Mouse (Mus musculus) ES-E14 (cell line): ENCODE data around the gene Gm11032. TPM values are rescaled to one million over a fixed set of nuclear protein-coding genes. Genes with fewer than 3 reads are reported as not detected.

Source experiments
- DNase-seq: peaks from one replicate; pipeline ENCODE4 v3.0.0-alpha.2; 2013; ENCODE audit warnings: low read depth, low spot score
- H3K27ac ChIP-seq: 2 replicates; pipeline ENCODE4 v1.5.1; 2012; ENCODE audit warnings: low read depth, mild to moderate bottlenecking, low read length, moderate library complexity, mixed read lengths; ENCODE audit not compliant: poor library complexity, insufficient read depth, severe bottlenecking
- H3K36me3 ChIP-seq: 2 replicates; pipeline ENCODE4 v1.6.1; 2012; ENCODE audit warnings: mild to moderate bottlenecking, low read length, moderate library complexity, mixed read lengths; ENCODE audit not compliant: control insufficient read depth, poor library complexity, insufficient read depth, severe bottlenecking
- H3K4me1 ChIP-seq, 2 experiments: fragments of 150-350 bp in 1 of 2; sonication (generic) in 1 of 2; 2 replicates each; pipeline ENCODE4 v1.6.1; 2012; ENCODE audit warnings: low read length in 2 of 2, mild to moderate bottlenecking in 1 of 2, mixed read lengths in 1 of 2; ENCODE audit not compliant: control insufficient read depth in 2 of 2, insufficient read depth in 2 of 2, poor library complexity in 1 of 2
- H3K4me3 ChIP-seq, 2 experiments: fragments of 150-350 bp in 1 of 2; sonication (generic) in 1 of 2; 2 replicates each; pipeline ENCODE4 v1.5.1; 2012; ENCODE audit warnings: low read length in 2 of 2, low read depth in 1 of 2, mild to moderate bottlenecking in 1 of 2, mixed read lengths in 1 of 2; ENCODE audit not compliant: insufficient read depth in 1 of 2, poor library complexity in 1 of 2, severe bottlenecking in 1 of 2
- H3K9ac ChIP-seq: 2 replicates; pipeline ENCODE4 v1.6.1; 2012; ENCODE audit warnings: low read depth, mild to moderate bottlenecking, low read length, mixed read lengths; ENCODE audit not compliant: poor library complexity, insufficient read depth, severe bottlenecking
- H3K9me3 ChIP-seq: fragments of 150-350 bp; sonication (generic); 2 replicates; pipeline ENCODE4 v1.6.1; 2012; ENCODE audit warnings: low read depth, mild to moderate bottlenecking, low read length; ENCODE audit not compliant: control insufficient read depth, insufficient read depth
- CHD2 ChIP-seq: IDR thresholded peaks from 2 replicates; pipeline ENCODE4 v1.6.1; 2014; ENCODE audit warnings: mild to moderate bottlenecking, low read depth, low read length, inconsistent platforms
- HCFC1 ChIP-seq: IDR thresholded peaks from 2 replicates; pipeline ENCODE4 v1.6.1; 2012; ENCODE audit warnings: low read length, inconsistent platforms, borderline replicate concordance; ENCODE audit not compliant: insufficient read depth
- MAFK ChIP-seq: IDR thresholded peaks from 2 replicates; pipeline ENCODE4 v1.6.1; 2014; ENCODE audit warnings: mild to moderate bottlenecking, low read depth, low read length, inconsistent platforms; ENCODE audit not compliant: insufficient read depth
- ZC3H11A ChIP-seq: IDR thresholded peaks from 2 replicates; pipeline ENCODE4 v1.6.1; 2012; ENCODE audit warnings: low read depth, mild to moderate bottlenecking, inconsistent platforms, low read length, borderline replicate concordance
- ZNF384 ChIP-seq: IDR thresholded peaks from 2 replicates; pipeline ENCODE4 v1.6.1; 2012; ENCODE audit warnings: low read depth, low read length, inconsistent platforms
- in situ Hi-C, 2 experiments: fragments of 600-800 bp; cut with MboI; formaldehyde crosslinking; loops; one replicate each; pipeline ENCODE4 v1.15.1; 2025; ENCODE audit warnings: low sequenced_read_pairs in 2 of 2, inconsistent platforms in 1 of 2; ENCODE audit not compliant: unreplicated experiment in 2 of 2
- total RNA-seq: library from RNA; depleted of rRNA; stranded (reverse); fragments of 300-350 nt; gene quantifications from 2 replicates; pipeline ENCODE4 v1.2.3, GENCODE M21; 2012

Gene Gm11032
- total RNA-seq, 1 experiment, result not detected

GRCm38 (mm10) chr11:4598411-4598810 lies 21.5 kb upstream of the Gm11032 start:
- Histone ChIP-seq H3K36me3 (no peaks in the 10 kb centered on the region), H3K27ac (no peak overlapping the region), H3K9me3 (no peaks in the 10 kb centered on the region), H3K9ac (no peak overlapping the region), H3K4me3 (no peak overlapping the region), H3K4me1 (peaks cover 5 to 6% of the 10 kb centered on the region in 2 experiments; a peak in 3 of 4 replicates)
- TF ChIP-seq CHD2, result no peak
- no peak for TF ChIP-seq ZNF384
- no peak for TF ChIP-seq MAFK
- no peak for TF ChIP-seq ZC3H11A
- TF ChIP-seq HCFC1, result no peak
- no peak for DNase-seq
- in situ Hi-C loops, result no loop called here

GRCm38 (mm10) chr11:4599916-4600315 lies 20.0 kb upstream of the Gm11032 start:
- no peaks in the 10 kb centered on the region for H3K9me3 ChIP-seq
- in situ Hi-C loops, result no loop called here
- no peak overlapping the region for H3K27ac ChIP-seq
- peaks cover 3 to 8% of the 10 kb centered on the region in 2 experiments; a peak in 2 of 4 replicates for H3K4me1 ChIP-seq
- H3K36me3 ChIP-seq, result no peaks in the 10 kb centered on the region
- no peak overlapping the region for H3K9ac ChIP-seq
- no peak for DNase-seq
- no peak overlapping the region for H3K4me3 ChIP-seq
- no peak for TF ChIP-seq ZNF384
- no peak for TF ChIP-seq ZC3H11A
- no peak for TF ChIP-seq MAFK
- no peak for TF ChIP-seq CHD2
- TF ChIP-seq HCFC1, result no peak

- TF ChIP-seq ZNF384 (peak; percentile 70; the same call in 1 of the 2 replicates), HCFC1 (no peak)
- DNase-seq, result no peak
- peaks cover 0 to 4% of the 10 kb centered on the region in 2 experiments; a peak in 1 of 4 replicates for H3K4me1 ChIP-seq
- no peak overlapping the region for H3K9ac ChIP-seq
- no peaks in the 10 kb centered on the region for H3K9me3 ChIP-seq
- no peak overlapping the region for H3K4me3 ChIP-seq
- in situ Hi-C loops, result no loop called here
- H3K36me3 ChIP-seq, result no peaks in the 10 kb centered on the region
- H3K27ac ChIP-seq, result no peak overlapping the region
Observed at GRCm38 (mm10) chr11:4601890-4602289, 18.0 kb upstream of the Gm11032 start.

GRCm38 (mm10) chr11:4602691-4603441 lies 17.0 kb upstream of the Gm11032 start:
- TF ChIP-seq MAFK (no peak), CHD2 (no peak), ZC3H11A (no peak), HCFC1 (no peak), ZNF384 (no peak)
- no peak for DNase-seq
- H3K27ac ChIP-seq, result no peak overlapping the region
- in situ Hi-C loops, result no loop called here
- H3K36me3 ChIP-seq, result no peaks in the 10 kb centered on the region
- peaks cover 0 to 4% of the 10 kb centered on the region in 2 experiments; a peak in 1 of 4 replicates for H3K4me1 ChIP-seq
- peak overlapping the region in 1 of 2 experiments; percentile 33; a peak in 1 of 4 replicates for H3K4me3 ChIP-seq
- H3K9ac ChIP-seq, result no peak overlapping the region
- no peaks in the 10 kb centered on the region for H3K9me3 ChIP-seq
